Comparison of ENCODE assay signal across 21 mouse cellular contexts in the genomic region with DNA sequence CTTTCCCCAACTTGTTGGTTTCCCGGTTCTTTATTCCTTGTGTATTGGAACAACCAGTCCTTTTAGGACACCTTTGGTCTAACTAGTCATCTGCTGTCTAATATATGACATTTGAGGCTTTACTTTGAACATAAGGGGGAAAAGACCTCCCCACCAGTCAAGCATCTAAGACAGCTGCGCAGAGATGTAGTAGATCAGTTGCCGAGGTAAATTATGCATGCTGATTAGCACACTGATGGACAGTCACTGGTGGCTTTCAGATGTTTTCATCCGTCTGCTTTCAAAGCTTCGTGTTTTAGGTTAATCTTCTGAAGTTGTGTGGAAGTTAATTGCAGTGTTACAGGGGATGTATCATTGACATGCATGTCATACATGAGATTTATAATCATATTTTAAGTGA. TPM values are rescaled to one million over a fixed set of nuclear protein-coding genes. Genes with fewer than 3 reads are reported as not detected.
A peak's percentile ranks its signal among the peaks of the same experiment; 100 is the strongest.
DNase-seq lines count a peak whose midpoint lies in the region; ATAC-seq and TF ChIP-seq lines count a peak whose summit lies in the region.
"Had no signal": no experiment of that assay in that cellular context is flagged by ENCODE, and none has a peak within 500 bp of the region (broad histone marks: within the 10 kb centered on the region; RNA-seq: fewer than 3 reads in every experiment).

No protein-coding gene starts in this region.

- 62% methylated on average over 5 of the region's 5 CpGs for WGBS in hindbrain, embryonic 10.5 days
- 46% methylated on average over 5 of the region's 5 CpGs for WGBS in hindbrain, embryonic 11.5 days
- 55% methylated on average over 5 of the region's 5 CpGs for WGBS in midbrain, embryonic 10.5 days
- 42% methylated on average over 5 of the region's 5 CpGs for WGBS in midbrain, embryonic 11.5 days
- WGBS in embryonic facial prominence, embryonic 10.5 days, result 47% methylated on average over 5 of the region's 5 CpGs

- H3K4me2 ChIP-seq in hindbrain, embryonic 11.5 days (replicated peaks; ENCODE audit: low read depth, low read length), result no peak overlapping the region
- H3K4me2 ChIP-seq in midbrain, embryonic 11.5 days, result no peak overlapping the region
- H3K4me2 ChIP-seq: hindbrain, embryonic 12.5 days; limb, embryonic 12.5 days; liver, embryonic 11.5 days; lung, embryonic 15.5 days; stomach, embryonic 15.5 days had no signal

- peak overlapping the region; percentile 86; the same call in 1 of the 2 replicates for H3K27ac ChIP-seq in hindbrain, embryonic 10.5 days
- no peak overlapping the region for H3K27ac ChIP-seq in hindbrain, embryonic 11.5 days (ENCODE audit: low read depth, low read length)
- H3K27ac ChIP-seq in midbrain, embryonic 10.5 days (replicated peaks), result peak overlapping the region; percentile 100
- no peak overlapping the region for H3K27ac ChIP-seq in midbrain, embryonic 11.5 days (ENCODE audit: low read depth, low read length)
- H3K27ac ChIP-seq in embryonic facial prominence, embryonic 10.5 days (replicated peaks), result 0 out of 2 replicates have a peak overlapping the region, but pooled peaks have one; percentile 14
- H3K27ac ChIP-seq: hindbrain, embryonic 12.5 days; limb, embryonic 12.5 days; lung, embryonic 15.5 days; stomach, embryonic 15.5 days had no signal

- no peak for ATAC-seq in hindbrain, embryonic 11.5 days (ENCODE audit: low FRiP score)
- ATAC-seq in midbrain, embryonic 11.5 days (ENCODE audit: low FRiP score), result no peak

- H3K27me3 ChIP-seq in hindbrain, embryonic 10.5 days (ENCODE audit: insufficient read depth, poor library complexity, severe bottlenecking), result no peaks in the 10 kb centered on the region
- H3K27me3 ChIP-seq in hindbrain, embryonic 11.5 days (ENCODE audit: control insufficient read depth, insufficient read depth, low read length), result no peaks in the 10 kb centered on the region
- no peaks in the 10 kb centered on the region for H3K27me3 ChIP-seq in midbrain, embryonic 10.5 days (ENCODE audit: low read depth, poor library complexity, severe bottlenecking)
- no peaks in the 10 kb centered on the region for H3K27me3 ChIP-seq in midbrain, embryonic 11.5 days (ENCODE audit: control insufficient read depth, insufficient read depth, low read length)
- H3K27me3 ChIP-seq in E14TG2a.4 (ENCODE audit: insufficient read depth, low read length), result no peaks in the 10 kb centered on the region
- H3K27me3 ChIP-seq in embryonic facial prominence, embryonic 10.5 days (replicated peaks; ENCODE audit: low read depth, poor library complexity, severe bottlenecking), result no peaks in the 10 kb centered on the region
- H3K27me3 ChIP-seq: hindbrain, embryonic 12.5 days; limb, embryonic 12.5 days; lung, embryonic 15.5 days; stomach, embryonic 15.5 days had no signal

- no peaks in the 10 kb centered on the region for H3K9me3 ChIP-seq in hindbrain, embryonic 10.5 days
- H3K9me3 ChIP-seq in hindbrain, embryonic 11.5 days (ENCODE audit: control insufficient read depth, low read length), result no peaks in the 10 kb centered on the region
- peaks cover under 1% of the 10 kb centered on the region; the same call in 1 of the 2 replicates for H3K9me3 ChIP-seq in midbrain, embryonic 10.5 days (replicated peaks)
- H3K9me3 ChIP-seq in midbrain, embryonic 11.5 days (ENCODE audit: control insufficient read depth, low read length), result no peaks in the 10 kb centered on the region
- no peaks in the 10 kb centered on the region for H3K9me3 ChIP-seq in E14TG2a.4 (ENCODE audit: low read length)
- H3K9me3 ChIP-seq in embryonic facial prominence, embryonic 10.5 days, result no peaks in the 10 kb centered on the region
- H3K9me3 ChIP-seq: hindbrain, embryonic 12.5 days; limb, embryonic 12.5 days; lung, embryonic 15.5 days; stomach, embryonic 15.5 days had no signal

- H3K9ac ChIP-seq in hindbrain, embryonic 11.5 days (ENCODE audit: low read depth, low read length), result no peak overlapping the region
- no peak overlapping the region for H3K9ac ChIP-seq in midbrain, embryonic 11.5 days (ENCODE audit: low read length)
- H3K9ac ChIP-seq: hindbrain, embryonic 12.5 days; limb, embryonic 12.5 days; lung, embryonic 15.5 days; stomach, embryonic 15.5 days had no signal

- no peak for TF ChIP-seq CTCF in E14TG2a.4 (conservative IDR thresholded peaks at IDR 0.05; ENCODE audit: low read length)

- H3K36me3 ChIP-seq in hindbrain, embryonic 10.5 days, result peaks cover 33% of the 10 kb centered on the region
- H3K36me3 ChIP-seq in hindbrain, embryonic 11.5 days (ENCODE audit: control insufficient read depth, insufficient read depth, low read length), result no peaks in the 10 kb centered on the region
- H3K36me3 ChIP-seq in midbrain, embryonic 10.5 days, result peaks cover 37% of the 10 kb centered on the region
- H3K36me3 ChIP-seq in midbrain, embryonic 11.5 days (ENCODE audit: control insufficient read depth, insufficient read depth, low read length), result no peaks in the 10 kb centered on the region
- H3K36me3 ChIP-seq in E14TG2a.4 (ENCODE audit: insufficient read depth, low read length), result peaks cover 72% of the 10 kb centered on the region
- peaks cover 32% of the 10 kb centered on the region for H3K36me3 ChIP-seq in embryonic facial prominence, embryonic 10.5 days (replicated peaks)
- H3K36me3 ChIP-seq: lung, embryonic 15.5 days had no signal

- no peak overlapping the region for H3K4me3 ChIP-seq in hindbrain, embryonic 10.5 days
- no peak overlapping the region for H3K4me3 ChIP-seq in hindbrain, embryonic 11.5 days (ENCODE audit: low read depth, low read length)
- H3K4me3 ChIP-seq in midbrain, embryonic 10.5 days, result no peak overlapping the region
- H3K4me3 ChIP-seq in midbrain, embryonic 11.5 days (ENCODE audit: low read depth, low read length), result no peak overlapping the region
- H3K4me3 ChIP-seq in E14TG2a.4 (replicated peaks; ENCODE audit: low read length), result 0 out of 2 replicates have a peak overlapping the region, but pooled peaks have one; percentile 8
- no peak overlapping the region for H3K4me3 ChIP-seq in embryonic facial prominence, embryonic 10.5 days
- H3K4me3 ChIP-seq: hindbrain, embryonic 12.5 days; limb, embryonic 12.5 days; lung, embryonic 15.5 days; stomach, embryonic 15.5 days had no signal

- DNase-seq in hindbrain, embryonic 10.5 days (ENCODE audit: low spot score), result no peak
- DNase-seq in hindbrain, embryonic 11.5 days (ENCODE audit: low spot score), result no peak
- no peak for DNase-seq in midbrain, embryonic 10.5 days (ENCODE audit: low spot score)
- DNase-seq in midbrain, embryonic 11.5 days (ENCODE audit: low spot score, missing footprints), result no peak
- DNase-seq in embryonic facial prominence, embryonic 10.5 days (ENCODE audit: low spot score), result no peak
- no peak for DNase-seq in kidney, postnatal 14 days
- DNase-seq in thymus, postnatal 4 days, result no peak
- DNase-seq: adrenal gland, postnatal 25 days; cerebellum, adult 18-20 months; cerebellum, postnatal 14 days; gastrocnemius, postnatal 14 days; heart, postnatal 14 days; kidney, adult 8-10 months; layer of hippocampus, adult 9-11 months; right cerebral cortex, postnatal 25 days had no signal

- H3K4me1 ChIP-seq in hindbrain, embryonic 10.5 days (replicated peaks), result peaks cover 50% of the 10 kb centered on the region
- peaks cover 11% of the 10 kb centered on the region for H3K4me1 ChIP-seq in hindbrain, embryonic 11.5 days (replicated peaks; ENCODE audit: control insufficient read depth, insufficient read depth, low read length)
- H3K4me1 ChIP-seq in midbrain, embryonic 10.5 days, result peaks cover 53% of the 10 kb centered on the region
- H3K4me1 ChIP-seq in midbrain, embryonic 11.5 days (ENCODE audit: control insufficient read depth, insufficient read depth, low read length), result peaks cover 41% of the 10 kb centered on the region
- H3K4me1 ChIP-seq in E14TG2a.4 (replicated peaks; ENCODE audit: low read depth, low read length), result peaks cover 84% of the 10 kb centered on the region
- peaks cover 62% of the 10 kb centered on the region for H3K4me1 ChIP-seq in embryonic facial prominence, embryonic 10.5 days

RNA-seq across cellular contexts. Expression of a gene that starts 5.8 kb away (rescaled TPM):
- polyA plus RNA-seq in hindbrain, embryonic 10.5 days (2016; fragmentation: Nextera tagmentation; extraction: Ambion mirVana), result 35.3 and 40.1 TPM in 2 replicates
- 46.5 and 46.8 TPM in 2 replicates for polyA plus RNA-seq in hindbrain, embryonic 11.5 days (2014; fragmentation: Nextera tagmentation; extraction: Ambion mirVana)
- 39.5 TPM in 2 replicates for polyA plus RNA-seq in midbrain, embryonic 10.5 days (2016; fragmentation: Nextera tagmentation; extraction: Ambion mirVana)
- polyA plus RNA-seq in midbrain, embryonic 11.5 days (2014; fragmentation: Nextera tagmentation; extraction: Ambion mirVana), result 40.9 and 41.0 TPM in 2 replicates
- polyA plus RNA-seq in embryonic facial prominence, embryonic 10.5 days (2016; fragmentation: Nextera tagmentation; extraction: Ambion mirVana), result 50.6 and 53.1 TPM in 2 replicates

Comparison
In these comparisons a context has a peak if more than half of its experiments do, and no peak if none do; other contexts are left out.
1. H3K27ac ChIP-seq: peak in hindbrain, embryonic 10.5 days (single experiment), midbrain, embryonic 10.5 days (single experiment) and embryonic facial prominence, embryonic 10.5 days (single experiment); none in hindbrain, embryonic 11.5 days (single experiment) and midbrain, embryonic 11.5 days (single experiment).